Mouse (Mus musculus) bone marrow macrophage, adult 2 months (primary cell): Measurements from ENCODE around the gene Nhsl2.

Source experiments
- CTCF ChIP-seq: IDR thresholded peaks from 2 replicates; pipeline ENCODE4 v1.5.1; 2012; ENCODE audit warnings: low read depth, mild to moderate bottlenecking, low read length, moderate library complexity
- POLR2A ChIP-seq: IDR thresholded peaks from 2 replicates; pipeline ENCODE4 v1.6.1; 2012; ENCODE audit warnings: mild to moderate bottlenecking, low read depth, low read length, borderline replicate concordance

DNA sequence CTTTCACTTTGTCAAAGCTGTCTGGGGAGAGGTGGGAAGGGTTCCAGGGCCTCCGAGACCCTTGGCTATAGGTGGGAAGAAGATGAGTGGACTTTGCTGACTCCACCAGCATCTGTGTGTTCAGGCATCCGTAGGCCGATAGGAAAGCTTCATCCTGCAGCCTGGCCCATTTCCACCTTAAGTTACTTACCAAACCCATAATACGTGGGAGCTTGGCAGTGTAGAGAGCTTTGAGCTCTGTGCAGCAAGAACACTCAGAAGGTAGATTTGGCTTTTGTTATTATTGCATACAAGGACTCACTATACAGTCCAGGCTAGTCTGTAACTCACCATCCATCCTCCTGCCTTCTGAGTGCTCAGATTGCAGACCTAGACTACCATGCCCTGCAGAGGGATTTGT lies 112.7 kb downstream of the Nhsl2 start:
- no peak for TF ChIP-seq CTCF
- TF ChIP-seq POLR2A: no peak
